Mouse (Mus musculus) layer of hippocampus, postnatal 14 days (tissue): ENCODE data around the gene Lin28b. TPM values are rescaled to one million over a fixed set of nuclear protein-coding genes. Genes with fewer than 3 reads are reported as not detected.

Experiments
- DNase-seq, 2 experiments: peaks; one replicate each; pipeline ENCODE4 v3.0.0; 2021 to 2022; ENCODE audit warnings: low spot score in 2 of 2, mixed read lengths in 1 of 2
- total RNA-seq, 2 experiments: library from RNA; stranded (reverse); gene quantifications; 2 replicates each; pipeline ENCODE4 v1.2.3; 2021

The Lin28b gene
- total RNA-seq, 2 experiments from 2014 or later = 1.1 to 1.6 TPM

GRCm38 (mm10) chr10:45328196-45329000, 157.8 kb downstream of the Lin28b start:
- DNase-seq = no peak

Other genes with a start within 250 kb of the Lin28b start
- gene Bves, start 150.6 kb downstream of the Lin28b start, total RNA-seq = 1 to 10 TPM; 5.3 to 6.4 TPM
- gene Hace1, start 91.4 kb upstream of the Lin28b start, total RNA-seq = 10 to 100 TPM; 24.7 to 28.0 TPM